ENCODE assay signal across 11 mouse cellular contexts in the genomic region with DNA sequence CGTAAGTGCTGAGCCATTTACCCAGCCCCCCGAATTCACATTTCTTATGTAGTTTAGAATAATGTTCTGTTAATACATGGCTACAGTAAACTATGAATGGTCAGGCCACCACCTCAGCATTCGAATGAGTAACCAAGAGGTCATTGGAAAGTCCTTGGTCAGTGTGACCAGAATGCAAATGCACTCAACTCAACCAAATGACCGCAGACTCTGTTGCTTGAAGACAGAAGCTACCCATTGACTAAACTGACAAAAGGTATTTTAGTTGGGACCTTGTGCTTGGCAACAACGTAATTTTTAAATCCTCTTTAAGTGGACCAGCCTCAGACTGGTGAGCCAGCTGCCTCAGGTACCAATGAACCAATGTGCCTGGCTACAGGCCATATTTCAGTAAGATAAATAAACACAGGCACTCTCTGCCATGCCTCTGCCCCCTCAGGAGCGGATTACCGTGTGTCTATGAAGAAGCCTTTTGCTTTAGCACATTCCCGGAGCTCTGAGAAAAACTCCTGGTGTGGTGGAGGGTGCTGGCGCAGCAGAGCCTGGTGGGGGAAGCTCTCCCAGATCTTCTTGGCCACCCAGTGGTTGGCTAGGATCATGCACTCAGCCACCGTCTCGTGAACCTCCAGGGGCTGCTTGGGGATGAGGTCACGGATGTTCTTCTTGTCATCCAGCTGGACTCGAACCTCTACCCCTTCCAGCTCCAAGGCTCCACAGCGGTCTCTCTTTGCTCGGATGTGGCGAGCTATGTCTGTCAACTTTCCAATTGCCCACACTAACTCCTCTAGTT. TPM values are rescaled to one million over a fixed set of nuclear protein-coding genes. Genes with fewer than 3 reads are reported as not detected.
DNase-seq lines count a peak whose midpoint lies in the region; ATAC-seq and TF ChIP-seq lines count a peak whose summit lies in the region.
"Had no signal": no experiment of that assay in that cellular context is flagged by ENCODE, and none has a peak within 500 bp of the region (broad histone marks: within the 10 kb centered on the region; RNA-seq: fewer than 3 reads in every experiment).

No protein-coding gene starts in this region.

- ATAC-seq in heart, postnatal 0 days (ENCODE audit: insufficient read depth, low read depth), result no peak
- ATAC-seq in heart, embryonic 12.5 days (ENCODE audit: insufficient number of reproducible peaks, low FRiP score), result no peak
- ATAC-seq in midbrain, postnatal 0 days (ENCODE audit: low FRiP score), result no peak
- ATAC-seq in midbrain, embryonic 13.5 days, result no peak

- H3K9me3 ChIP-seq in heart, postnatal 0 days (replicated peaks; ENCODE audit: control insufficient read depth, low read length), result no peaks in the 10 kb centered on the region
- no peaks in the 10 kb centered on the region for H3K9me3 ChIP-seq in heart, embryonic 12.5 days (replicated peaks)
- no peaks in the 10 kb centered on the region for H3K9me3 ChIP-seq in midbrain, postnatal 0 days (ENCODE audit: low read length)
- H3K9me3 ChIP-seq in midbrain, embryonic 13.5 days, result no peaks in the 10 kb centered on the region
- H3K9me3 ChIP-seq: G1E had no signal

- no peak overlapping the region for H3K4me2 ChIP-seq in heart, postnatal 0 days (ENCODE audit: low read depth, low read length)
- no peak overlapping the region for H3K4me2 ChIP-seq in heart, embryonic 12.5 days
- no peak overlapping the region for H3K4me2 ChIP-seq in midbrain, postnatal 0 days (ENCODE audit: low read depth, low read length, poor library complexity, severe bottlenecking)
- H3K4me2 ChIP-seq in midbrain, embryonic 13.5 days (replicated peaks), result no peak overlapping the region

- H3K9ac ChIP-seq in heart, postnatal 0 days (replicated peaks; ENCODE audit: low read depth, low read length), result no peak overlapping the region
- H3K9ac ChIP-seq in heart, embryonic 12.5 days, result no peak overlapping the region
- no peak overlapping the region for H3K9ac ChIP-seq in midbrain, postnatal 0 days (replicated peaks; ENCODE audit: low read length, poor library complexity, severe bottlenecking)
- H3K9ac ChIP-seq in midbrain, embryonic 13.5 days (replicated peaks), result no peak overlapping the region
- H3K9ac ChIP-seq: liver, embryonic 14.5 days had no signal

- WGBS in heart, postnatal 0 days, result 69% methylated on average over 16 of the region's 16 CpGs
- 69% methylated on average over 16 of the region's 16 CpGs for WGBS in heart, embryonic 12.5 days
- 82% methylated on average over 16 of the region's 16 CpGs for WGBS in midbrain, postnatal 0 days
- WGBS in midbrain, embryonic 13.5 days, result 84% methylated on average over 16 of the region's 16 CpGs

- DNase-seq in heart, postnatal 0 days (ENCODE audit: low spot score), result no peak
- DNase-seq in midbrain, postnatal 0 days (ENCODE audit: low spot score), result peak; percentile 15
- peak; percentile 23 for DNase-seq in embryo, embryonic 11 days
- DNase-seq in mesoderm, embryonic 11.5 days (ENCODE audit: low read depth, low spot score), result peak; percentile 17
- DNase-seq in cerebellum, adult 18-20 months, result no peak
- DNase-seq in spleen, adult 18-20 months, result no peak
- DNase-seq: layer of hippocampus, postnatal 36 days had no signal

- no peaks in the 10 kb centered on the region for H3K27me3 ChIP-seq in heart, postnatal 0 days (ENCODE audit: control insufficient read depth, insufficient read depth, low read length)
- no peaks in the 10 kb centered on the region for H3K27me3 ChIP-seq in heart, embryonic 12.5 days (replicated peaks)
- H3K27me3 ChIP-seq in midbrain, postnatal 0 days (ENCODE audit: insufficient read depth, low read length), result no peaks in the 10 kb centered on the region
- H3K27me3 ChIP-seq in midbrain, embryonic 13.5 days, result no peaks in the 10 kb centered on the region

- no peak overlapping the region for H3K27ac ChIP-seq in heart, postnatal 0 days (ENCODE audit: low read depth)
- no peak overlapping the region for H3K27ac ChIP-seq in heart, embryonic 12.5 days (ENCODE audit: poor library complexity, severe bottlenecking)
- no peak overlapping the region for H3K27ac ChIP-seq in midbrain, postnatal 0 days (ENCODE audit: low read depth, low read length)
- H3K27ac ChIP-seq in midbrain, embryonic 13.5 days, result no peak overlapping the region
- H3K27ac ChIP-seq: liver, embryonic 14.5 days had no signal

- peaks cover 74% of the 10 kb centered on the region for H3K36me3 ChIP-seq in heart, postnatal 0 days (replicated peaks; ENCODE audit: control insufficient read depth, insufficient read depth, low read length)
- peaks cover 67% of the 10 kb centered on the region for H3K36me3 ChIP-seq in heart, embryonic 12.5 days
- H3K36me3 ChIP-seq in midbrain, postnatal 0 days (ENCODE audit: insufficient read depth, low read length), result peaks cover 19% of the 10 kb centered on the region
- H3K36me3 ChIP-seq in midbrain, embryonic 13.5 days, result peaks cover 68% of the 10 kb centered on the region

- no peak overlapping the region for H3K4me3 ChIP-seq in heart, postnatal 0 days (ENCODE audit: low read depth, low read length)
- no peak overlapping the region for H3K4me3 ChIP-seq in heart, embryonic 12.5 days
- H3K4me3 ChIP-seq in midbrain, postnatal 0 days (ENCODE audit: low read depth, low read length), result no peak overlapping the region
- H3K4me3 ChIP-seq in midbrain, embryonic 13.5 days (replicated peaks), result no peak overlapping the region

- peak; percentile 29; the same call in 1 of the 2 replicates for TF ChIP-seq CTCF in heart, postnatal 0 days (IDR thresholded peaks at IDR 0.05; ENCODE audit: low read depth)
- TF ChIP-seq CTCF in midbrain, postnatal 0 days (IDR thresholded peaks at IDR 0.05), result peak; percentile 49; the same call in 1 of the 2 replicates

- TF ChIP-seq EP300 in heart, postnatal 0 days (IDR thresholded peaks at IDR 0.05; ENCODE audit: low read depth), result no peak

- H3K4me1 ChIP-seq in heart, postnatal 0 days (ENCODE audit: control insufficient read depth, insufficient read depth), result no peaks in the 10 kb centered on the region
- H3K4me1 ChIP-seq in heart, embryonic 12.5 days (replicated peaks), result no peaks in the 10 kb centered on the region
- no peaks in the 10 kb centered on the region for H3K4me1 ChIP-seq in midbrain, postnatal 0 days (ENCODE audit: insufficient read depth, low read length)
- no peaks in the 10 kb centered on the region for H3K4me1 ChIP-seq in midbrain, embryonic 13.5 days (replicated peaks)

RNA-seq across cellular contexts. Expression of gene Tipin, which starts 29.8 kb away (rescaled TPM):
- total RNA-seq in heart, postnatal 0 days (2014; rRNA removed; ENCODE audit: low replicate concordance), result 19.8 and 20.9 TPM in 2 replicates
- 54.1 and 60.7 TPM in 2 replicates for polyA plus RNA-seq in heart, postnatal 0 days (2015; fragmentation: Nextera tagmentation; extraction: Ambion mirVana)
- 130 and 133 TPM in 2 replicates for polyA plus RNA-seq in heart, embryonic 12.5 days (2016; fragmentation: Nextera tagmentation; extraction: Ambion mirVana)
- 47.4 and 58.1 TPM in 2 replicates for total RNA-seq in midbrain, postnatal 0 days (2014; rRNA removed)
- 71.1 and 73.2 TPM in 2 replicates for polyA plus RNA-seq in midbrain, postnatal 0 days (2015; fragmentation: Nextera tagmentation; extraction: Ambion mirVana)
- polyA plus RNA-seq in midbrain, embryonic 13.5 days (2015; fragmentation: Nextera tagmentation; extraction: Ambion mirVana), result 110 and 133 TPM in 2 replicates

RNA-seq across cellular contexts. Expression of gene Dis3l, which starts 29.9 kb away (rescaled TPM):
- total RNA-seq in heart, postnatal 0 days (2014; rRNA removed; ENCODE audit: low replicate concordance), result 11.8 and 18.9 TPM in 2 replicates
- 11.4 and 12.9 TPM in 2 replicates for polyA plus RNA-seq in heart, postnatal 0 days (2015; fragmentation: Nextera tagmentation; extraction: Ambion mirVana)
- polyA plus RNA-seq in heart, embryonic 12.5 days (2016; fragmentation: Nextera tagmentation; extraction: Ambion mirVana), result 21.2 and 24.3 TPM in 2 replicates
- 18.5 and 22.5 TPM in 2 replicates for total RNA-seq in midbrain, postnatal 0 days (2014; rRNA removed)
- polyA plus RNA-seq in midbrain, postnatal 0 days (2015; fragmentation: Nextera tagmentation; extraction: Ambion mirVana), result 18.1 and 19.6 TPM in 2 replicates
- 21.6 and 22.5 TPM in 2 replicates for polyA plus RNA-seq in midbrain, embryonic 13.5 days (2015; fragmentation: Nextera tagmentation; extraction: Ambion mirVana)

RNA-seq across cellular contexts. Expression of gene Map2k1, which starts 57.8 kb away (rescaled TPM):
- 110 and 149 TPM in 2 replicates for total RNA-seq in heart, postnatal 0 days (2014; rRNA removed; ENCODE audit: low replicate concordance)
- 57.1 and 57.7 TPM in 2 replicates for polyA plus RNA-seq in heart, postnatal 0 days (2015; fragmentation: Nextera tagmentation; extraction: Ambion mirVana)
- 99.7 and 100 TPM in 2 replicates for polyA plus RNA-seq in heart, embryonic 12.5 days (2016; fragmentation: Nextera tagmentation; extraction: Ambion mirVana)
- total RNA-seq in midbrain, postnatal 0 days (2014; rRNA removed), result 86.9 and 87.4 TPM in 2 replicates
- polyA plus RNA-seq in midbrain, postnatal 0 days (2015; fragmentation: Nextera tagmentation; extraction: Ambion mirVana), result 70.6 and 74.6 TPM in 2 replicates
- 41.6 and 46.6 TPM in 2 replicates for polyA plus RNA-seq in midbrain, embryonic 13.5 days (2015; fragmentation: Nextera tagmentation; extraction: Ambion mirVana)

Comparison
In these comparisons a context has a peak if more than half of its experiments do, and no peak if none do; other contexts are left out.
1. DNase-seq: peak in midbrain, postnatal 0 days (single experiment), embryo, embryonic 11 days (single experiment) and mesoderm, embryonic 11.5 days (single experiment); none in heart, postnatal 0 days (single experiment), cerebellum, adult 18-20 months (0 of 2) and spleen, adult 18-20 months (0 of 2).